Mouse (Mus musculus) brain, embryonic 18.5 days (tissue): ENCODE data around the gene Cops9.

Source experiments
- DNase-seq: peaks from one replicate; pipeline ENCODE4 v3.0.0-alpha.2; 2012; ENCODE audit warnings: low read depth, low spot score

The Cops9 gene

GRCm38 (mm10) chr1:92605482-92605881, 36.3 kb downstream of the Cops9 start, which contains the start of gene Olfr1410:
Olfr1410 (plus strand) TSS chr1:92605782.
- DNase-seq: no peak

- DNase-seq: no peak
These were observed 45.8 kb downstream of the Cops9 start for GRCm38 (mm10) chr1:92596019-92596418.

GRCm38 (mm10) chr1:92594111-92594510, 47.7 kb downstream of the Cops9 start, which contains the start of gene Olfr1411:
Olfr1411 (plus strand) TSS chr1:92594411.
- DNase-seq: no peak
